Mouse (Mus musculus) MEL (cell line): ENCODE data around the gene Phf12. TPM values are rescaled to one million over a fixed set of nuclear protein-coding genes. Genes with fewer than 3 reads are reported as not detected.

Experiments used
- DNase-seq: peaks from one replicate; pipeline ENCODE4 v3.0.0; 2011; ENCODE audit warnings: low read depth, low spot score
- H3K27ac ChIP-seq: 2 replicates; pipeline ENCODE4 v1.5.1; 2012; ENCODE audit warnings: low read depth, mild to moderate bottlenecking, control low read depth, low read length, moderate library complexity; ENCODE audit not compliant: control insufficient read depth
- H3K27me3 ChIP-seq, 2 experiments: fragments of 150-350 bp in 1 of 2; sonication (generic) in 1 of 2; 2 replicates each; pipeline ENCODE4 v1.6.1; 2012; ENCODE audit warnings: low read length in 2 of 2, mild to moderate bottlenecking in 2 of 2, improper control_type of control experiment in 1 of 2, moderate library complexity in 1 of 2; ENCODE audit not compliant: insufficient read depth in 2 of 2, control insufficient read depth in 1 of 2
- H3K36me3 ChIP-seq, 2 experiments: 2 replicates each; pipeline ENCODE4 v1.6.1; 2012 to 2014; ENCODE audit warnings: low read length in 2 of 2, improper control_type of control experiment in 1 of 2, inconsistent platforms in 1 of 2, mild to moderate bottlenecking in 1 of 2; ENCODE audit not compliant: insufficient read depth in 2 of 2, control insufficient read depth in 1 of 2
- H3K4me1 ChIP-seq, 2 experiments: fragments of 150-350 bp in 1 of 2; sonication (generic) in 1 of 2; 2 replicates each; pipeline ENCODE4 v1.6.1; 2012; ENCODE audit warnings: low read length in 2 of 2, improper control_type of control experiment in 1 of 2, mild to moderate bottlenecking in 1 of 2; ENCODE audit not compliant: insufficient read depth in 2 of 2, control insufficient read depth in 1 of 2
- H3K4me3 ChIP-seq, 2 experiments: fragments of 150-350 bp in 1 of 2; sonication (generic) in 1 of 2; 2 replicates each; pipeline ENCODE4 v1.5.1; 2012; ENCODE audit warnings: low read depth in 2 of 2, low read length in 2 of 2, mild to moderate bottlenecking in 2 of 2, moderate library complexity in 2 of 2, control low read depth in 1 of 2, improper control_type of control experiment in 1 of 2; ENCODE audit not compliant: control insufficient read depth in 1 of 2, insufficient read depth in 1 of 2
- H3K79me2 ChIP-seq: 2 replicates; pipeline ENCODE4 v1.6.1; 2012; ENCODE audit warnings: mild to moderate bottlenecking, low read length, moderate library complexity; ENCODE audit not compliant: control insufficient read depth, poor library complexity, insufficient read depth
- H3K9ac ChIP-seq: 2 replicates; pipeline ENCODE4 v1.6.1; 2012; ENCODE audit warnings: low read depth, mild to moderate bottlenecking, control low read depth, low read length, moderate library complexity; ENCODE audit not compliant: control insufficient read depth, poor library complexity, severe bottlenecking
- H3K9me3 ChIP-seq: fragments of 150-350 bp; sonication (generic); replicated peaks from 2 replicates; pipeline ENCODE4 v1.6.1; 2012; ENCODE audit warnings: mild to moderate bottlenecking, low read length, improper control_type of control experiment, moderate library complexity; ENCODE audit not compliant: insufficient read depth
- BHLHE40 ChIP-seq: IDR thresholded peaks from 2 replicates; pipeline ENCODE4 v1.6.1; 2012; ENCODE audit warnings: low read depth, mild to moderate bottlenecking, inconsistent platforms, low read length, improper control_type of control experiment, borderline replicate concordance
- CHD1 ChIP-seq: IDR thresholded peaks from 2 replicates; pipeline ENCODE4 v1.6.1; 2012; ENCODE audit warnings: low read depth, mild to moderate bottlenecking, inconsistent platforms, low read length, improper control_type of control experiment
- CHD2 ChIP-seq: IDR thresholded peaks from 2 replicates; pipeline ENCODE4 v1.6.1; 2011; ENCODE audit warnings: low read length, improper control_type of control experiment
- E2F4 ChIP-seq: IDR thresholded peaks from 2 replicates; pipeline ENCODE4 v1.6.1; 2011; ENCODE audit warnings: low read depth, low read length, improper control_type of control experiment, borderline replicate concordance
- ELF1 ChIP-seq: IDR thresholded peaks from 2 replicates; pipeline ENCODE4 v1.6.1; 2014; ENCODE audit warnings: low read depth, mild to moderate bottlenecking, inconsistent platforms, low read length, improper control_type of control experiment, moderate library complexity
- ETS1 ChIP-seq: IDR thresholded peaks from 2 replicates; pipeline ENCODE4 v1.6.1; 2012; ENCODE audit warnings: low read depth, mild to moderate bottlenecking, inconsistent platforms, low read length, improper control_type of control experiment, moderate library complexity
- GATA1 ChIP-seq: IDR thresholded peaks from 2 replicates; pipeline ENCODE4 v1.6.1; 2011; ENCODE audit warnings: low read depth, low read length, improper control_type of control experiment
- JUND ChIP-seq: IDR thresholded peaks from 2 replicates; pipeline ENCODE4 v1.6.1; 2011; ENCODE audit warnings: low read depth, mild to moderate bottlenecking, improper control_type of control experiment, low read length
- KAT2A ChIP-seq: conservative IDR thresholded peaks from 2 replicates; pipeline ENCODE4 v1.6.1; 2012; ENCODE audit warnings: low read depth, low read length, improper control_type of control experiment, inconsistent platforms
- MYC ChIP-seq: IDR thresholded peaks from 2 replicates; pipeline ENCODE4 v1.6.1; 2011; ENCODE audit warnings: low read depth, mild to moderate bottlenecking, low read length, improper control_type of control experiment, moderate library complexity
- NRF1 ChIP-seq: IDR thresholded peaks from 2 replicates; pipeline ENCODE4 v1.6.1; 2014; ENCODE audit warnings: low read depth, mild to moderate bottlenecking, inconsistent platforms, low read length, improper control_type of control experiment, moderate library complexity; ENCODE audit not compliant: poor library complexity, insufficient read depth, severe bottlenecking
- POLR2A ChIP-seq, 2 experiments: IDR thresholded peaks; 2 replicates each; pipeline ENCODE4 v1.6.1; 2011 to 2012; ENCODE audit warnings: low read length in 2 of 2, mild to moderate bottlenecking in 2 of 2, control low read depth in 1 of 2, improper control_type of control experiment in 1 of 2, low read depth in 1 of 2, moderate library complexity in 1 of 2; ENCODE audit not compliant: control insufficient read depth in 1 of 2, insufficient read depth in 1 of 2, poor library complexity in 1 of 2
- RAD21 ChIP-seq: IDR thresholded peaks from 2 replicates; pipeline ENCODE4 v1.6.1; 2011; ENCODE audit warnings: mild to moderate bottlenecking, low read depth, low read length, improper control_type of control experiment
- RCOR1 ChIP-seq: IDR thresholded peaks from 2 replicates; pipeline ENCODE4 v1.6.1; 2012; ENCODE audit warnings: low read depth, mild to moderate bottlenecking, inconsistent platforms, low read length, improper control_type of control experiment
- SMC3 ChIP-seq: IDR thresholded peaks from 2 replicates; pipeline ENCODE4 v1.6.1; 2011; ENCODE audit warnings: low read depth, low read length, improper control_type of control experiment
- TAL1 ChIP-seq: IDR thresholded peaks from 2 replicates; pipeline ENCODE4 v1.6.1; 2012; ENCODE audit warnings: mild to moderate bottlenecking, inconsistent platforms, low read length, moderate library complexity, mixed read lengths
- TBP ChIP-seq: IDR thresholded peaks from 2 replicates; pipeline ENCODE4 v1.8.0; 2011; ENCODE audit warnings: low read depth, low read length, improper control_type of control experiment
- UBTF ChIP-seq: IDR thresholded peaks from 2 replicates; pipeline ENCODE4 v1.6.1; 2012; ENCODE audit warnings: low read depth, mild to moderate bottlenecking, inconsistent platforms, low read length, improper control_type of control experiment, moderate library complexity, borderline replicate concordance; ENCODE audit not compliant: insufficient read depth
- USF2 ChIP-seq, 2 experiments: IDR thresholded peaks; 2 replicates each; pipeline ENCODE4 v1.6.1; 2011 to 2012; ENCODE audit warnings: improper control_type of control experiment in 2 of 2, low read length in 2 of 2, borderline replicate concordance in 1 of 2, inconsistent platforms in 1 of 2, low read depth in 1 of 2, mild to moderate bottlenecking in 1 of 2; ENCODE audit not compliant: insufficient read depth in 1 of 2
- ZC3H11A ChIP-seq: IDR thresholded peaks from 2 replicates; pipeline ENCODE4 v1.6.1; 2012; ENCODE audit warnings: low read depth, mild to moderate bottlenecking, inconsistent platforms, low read length, improper control_type of control experiment
- ZMIZ1 ChIP-seq: IDR thresholded peaks from 2 replicates; pipeline ENCODE4 v1.6.1; 2012; ENCODE audit warnings: low read depth, mild to moderate bottlenecking, inconsistent platforms, low read length, improper control_type of control experiment, moderate library complexity
- polyA plus RNA-seq, 2 experiments: library from polyadenylated mRNA; stranded (reverse) in 1 of 2; unstranded in 1 of 2; fragments of >175 nt in 1 of 2; fragments of >200 nt in 1 of 2; gene quantifications; 2 replicates each; pipeline versions ENCODE4 v1.2.1 to v1.2.4; 2012; ENCODE audit warnings: low replicate concordance in 2 of 2, low read depth in 1 of 2; ENCODE audit not compliant: insufficient read length in 2 of 2, insufficient read depth in 1 of 2, missing spikeins in 1 of 2
- total RNA-seq: library from RNA; depleted of rRNA; stranded (reverse); fragments of 300-350 nt; gene quantifications from 2 replicates; pipeline ENCODE4 v1.2.3, GENCODE M21; 2012

Gene Phf12
- total and polyA plus RNA-seq, 3 experiments = 20.7 to 56.9 (median 43.8) TPM

GRCm38 (mm10) chr11:78069646-78070045 lies 87.1 kb downstream of the Phf12 start (continued):
- TF ChIP-seq ZC3H11A (no peak), UBTF (no peak), CHD2 (no peak), ZMIZ1 (no peak; the same call in 1 of the 2 replicates), ELF1 (peak; percentile 35; the same call in 1 of the 2 replicates), USF2 (IDR thresholded peaks at IDR 0.05; ENCODE audit: borderline replicate concordance in 1 of 2, insufficient read depth in 1 of 2, low read depth in 1 of 2, low read length in 2 of 2) (no peak), SMC3 (no peak), ETS1 (peak; percentile 89), RAD21 (no peak), MYC (peak; percentile 96), RCOR1 (peak; percentile 95), BHLHE40 (peak; percentile 98), GATA1 (peak; percentile 99)

- Histone ChIP-seq H3K27me3 (no peaks in the 10 kb centered on the region), H3K4me1 (peaks cover 18 to 54% of the 10 kb centered on the region in 2 experiments), H3K27ac (peak overlapping the region; percentile 35), H3K36me3 (peaks cover 13 to 52% of the 10 kb centered on the region in 2 experiments), H3K4me3 (no peak overlapping the region), H3K9ac (peak overlapping the region; percentile 25; the same call in 1 of the 2 replicates), H3K79me2 (peaks cover 4% of the 10 kb centered on the region; the same call in 1 of the 2 replicates), H3K9me3 (no peaks in the 10 kb centered on the region)
- no peak for TF ChIP-seq TBP
- no peak for TF ChIP-seq KAT2A
- no peak for TF ChIP-seq JUND
- TF ChIP-seq NRF1 = no peak
- TF ChIP-seq POLR2A (IDR thresholded peaks at IDR 0.05; ENCODE audit: control insufficient read depth in 1 of 2, insufficient read depth in 1 of 2, low read depth in 1 of 2, low read length in 2 of 2, poor library complexity in 1 of 2) = no peak
- TF ChIP-seq CHD1 = no peak
- TF ChIP-seq TAL1 = no peak
- no peak for TF ChIP-seq E2F4
- no peak for DNase-seq
Measured at GRCm38 (mm10) chr11:78071938-78072337, 89.4 kb downstream of the Phf12 start.
